Comparison of ENCODE assay signal across 13 mouse cellular contexts in genomic region chr3:85841454-85842176, GRCm38 (mm10). TPM values are rescaled to one million over a fixed set of nuclear protein-coding genes. Genes with fewer than 3 reads are reported as not detected.
DNase-seq lines count a peak whose midpoint lies in the region; ATAC-seq lines count a peak whose summit lies in the region.
"Had no signal": no experiment of that assay in that cellular context is flagged by ENCODE, and none has a peak within 500 bp of the region (broad histone marks: within the 10 kb centered on the region; RNA-seq: fewer than 3 reads in every experiment).

No protein-coding gene starts in this region.

- ATAC-seq in frontal cortex, adult (ENCODE audit: low TSS enrichment) = peak; percentile 38; the same call in 1 of the 2 replicates
- peak; percentile 77 for ATAC-seq in kidney, embryonic 14.5 days (ENCODE audit: low FRiP score, low TSS enrichment)

- peaks cover 14% of the 10 kb centered on the region for H3K4me1 ChIP-seq in kidney, embryonic 14.5 days (ENCODE audit: control insufficient read depth, insufficient read depth, low read length)
- peaks cover 18% of the 10 kb centered on the region for H3K4me1 ChIP-seq in limb, embryonic 10.5 days

- intact Hi-C loops in left cerebral cortex, postnatal 10 days (cut with DNase I) = no loop called here

- no peaks in the 10 kb centered on the region for H3K36me3 ChIP-seq in kidney, embryonic 14.5 days (ENCODE audit: control insufficient read depth, insufficient read depth, low read length)
- no peaks in the 10 kb centered on the region for H3K36me3 ChIP-seq in limb, embryonic 10.5 days

- H3K9ac ChIP-seq in kidney, embryonic 14.5 days (ENCODE audit: low read depth, low read length) = no peak overlapping the region

- DNase-seq in frontal cortex, postnatal 36 days (ENCODE audit: low spot score in 2 of 2) = no peak
- DNase-seq in kidney, adult 18-20 months = no peak
- peak; percentile 27 for DNase-seq in embryo, embryonic 11 days
- no peak for DNase-seq in limb, embryonic 10.5 days (ENCODE audit: low spot score)
- no peak for DNase-seq in left cerebral cortex, postnatal 10 days (ENCODE audit: extremely low spot score in 1 of 2, low spot score in 2 of 2)
- no peak for DNase-seq in adrenal gland, adult 2 months
- DNase-seq: adrenal gland, postnatal 25 days; B cell, adult 2 months; cerebellum, adult 18-20 months; kidney, postnatal 36 days; lung, postnatal 10 days had no signal

- no peaks in the 10 kb centered on the region for H3K27me3 ChIP-seq in kidney, embryonic 14.5 days (ENCODE audit: control insufficient read depth, insufficient read depth, low read length)
- H3K27me3 ChIP-seq in limb, embryonic 10.5 days (ENCODE audit: low read depth, poor library complexity, severe bottlenecking) = no peaks in the 10 kb centered on the region

- H3K27ac ChIP-seq in kidney, embryonic 14.5 days (ENCODE audit: low read depth, low read length) = peak overlapping the region; percentile 84; the same call in 1 of the 2 replicates
- peak overlapping the region; percentile 80 for H3K27ac ChIP-seq in limb, embryonic 10.5 days

- no peak overlapping the region for H3K4me2 ChIP-seq in kidney, embryonic 14.5 days (replicated peaks; ENCODE audit: low read depth, low read length)

- H3K4me3 ChIP-seq in kidney, embryonic 14.5 days (ENCODE audit: low read length) = no peak overlapping the region
- H3K4me3 ChIP-seq in limb, embryonic 10.5 days = no peak overlapping the region

- no peaks in the 10 kb centered on the region for H3K9me3 ChIP-seq in kidney, embryonic 14.5 days (ENCODE audit: control insufficient read depth, low read length)
- no peaks in the 10 kb centered on the region for H3K9me3 ChIP-seq in limb, embryonic 10.5 days (replicated peaks)

- 18% methylated on average over 2 of the region's 2 CpGs for WGBS in kidney, embryonic 14.5 days
- 29% methylated on average over 2 of the region's 2 CpGs for WGBS in limb, embryonic 10.5 days

RNA-seq across cellular contexts. Expression of gene Fam160a1, which starts 24.5 kb away (rescaled TPM):
- 3.0 and 5.9 TPM in 2 replicates for polyA plus RNA-seq in kidney, embryonic 14.5 days (2014; fragmentation: Nextera tagmentation; extraction: Ambion mirVana)
- 0.51 and 1.5 TPM in 2 replicates for polyA plus RNA-seq in limb, embryonic 10.5 days (2016; fragmentation: Nextera tagmentation; extraction: Ambion mirVana)
- 1 to 10 TPM; 4.2 to 4.4 TPM for total RNA-seq in left cerebral cortex, postnatal 10 days (2021)
- total RNA-seq in adrenal gland, adult 2 months (2021) = 1 to 10 TPM; 8.9 to 9.3 TPM
- polyA plus RNA-seq in adrenal gland, adult 2 months (2012; rRNA removed) = 4.5 TPM in 2 replicates

RNA-seq across cellular contexts. Expression of gene Glt28d2, which starts 45.7 kb away (rescaled TPM):
- 1.8 and 2.6 TPM in 2 replicates for polyA plus RNA-seq in kidney, embryonic 14.5 days (2014; fragmentation: Nextera tagmentation; extraction: Ambion mirVana)
- polyA plus RNA-seq in limb, embryonic 10.5 days (2016; fragmentation: Nextera tagmentation; extraction: Ambion mirVana) = 0.18 and 0.85 TPM in 2 replicates
- 1 to 10 TPM in 1 of 2 experiments, under 1 TPM in 1; 0.92 to 1.6 TPM for total RNA-seq in left cerebral cortex, postnatal 10 days (2021)
- total RNA-seq in adrenal gland, adult 2 months (2021) = 1 to 10 TPM; 2.0 to 2.4 TPM
- 0.31 and 0.51 TPM in 2 replicates for polyA plus RNA-seq in adrenal gland, adult 2 months (2012; rRNA removed)

RNA-seq across cellular contexts. Expression of gene Gm37240, which starts 45.7 kb away (rescaled TPM):
- polyA plus RNA-seq in kidney, embryonic 14.5 days (2014; fragmentation: Nextera tagmentation; extraction: Ambion mirVana) = 5.8 and 15.1 TPM in 2 replicates
- polyA plus RNA-seq in limb, embryonic 10.5 days (2016; fragmentation: Nextera tagmentation; extraction: Ambion mirVana) = 0.97 and 3.1 TPM in 2 replicates
- 1 to 10 TPM; 2.6 to 3.2 TPM for total RNA-seq in left cerebral cortex, postnatal 10 days (2021)
- 1 to 10 TPM; 7.4 TPM for total RNA-seq in adrenal gland, adult 2 months (2021)
- polyA plus RNA-seq in adrenal gland, adult 2 months (2012; rRNA removed) = 12.2 and 21.5 TPM in 2 replicates
